Mouse (Mus musculus): Measurements from ENCODE around the gene Mcm5. TPM values are rescaled to one million over a fixed set of nuclear protein-coding genes. Genes with fewer than 3 reads are reported as not detected.

The Mcm5 gene
- polyA plus RNA-seq, 1 experiment from 2014 or later = 364 TPM

GRCm38 (mm10) chr8:75082181-75082805 is 27.1 kb upstream of the Mcm5 start:
- no peak overlapping the region for H3K27ac ChIP-seq
- WGBS = 81% methylated on average over 6 of the region's 6 CpGs
- no peak overlapping the region for H3K4me3 ChIP-seq
- H3K36me3 ChIP-seq = no peaks in the 10 kb centered on the region
- H3K4me1 ChIP-seq = peaks cover 11% of the 10 kb centered on the region
- no peaks in the 10 kb centered on the region for H3K9me3 ChIP-seq (replicated peaks)
- H3K27me3 ChIP-seq (ENCODE audit: low read depth, poor library complexity, severe bottlenecking) = no peaks in the 10 kb centered on the region
- DNase-seq (ENCODE audit: low spot score) = no peak

- H3K9me3 ChIP-seq (replicated peaks) = no peaks in the 10 kb centered on the region
- DNase-seq (ENCODE audit: low spot score) = peak; percentile 93
- H3K36me3 ChIP-seq = no peaks in the 10 kb centered on the region
- no peak overlapping the region; the same call in 1 of the 2 replicates for H3K27ac ChIP-seq
- peaks cover 11% of the 10 kb centered on the region for H3K4me1 ChIP-seq
- H3K4me3 ChIP-seq = peak overlapping the region; percentile 40
- no peaks in the 10 kb centered on the region for H3K27me3 ChIP-seq (ENCODE audit: low read depth, poor library complexity, severe bottlenecking)
- WGBS = 10% methylated on average over 17 of the region's 17 CpGs
These were observed 25.5 kb upstream of the Mcm5 start for GRCm38 (mm10) chr8:75083846-75084245.

- 86% methylated on average over 3 of the region's 3 CpGs for WGBS
- Histone ChIP-seq H3K4me3 (no peak overlapping the region), H3K4me1 (peaks cover 16% of the 10 kb centered on the region), H3K27ac (no peak overlapping the region; the same call in 1 of the 2 replicates), H3K27me3 (ENCODE audit: low read depth, poor library complexity, severe bottlenecking) (no peaks in the 10 kb centered on the region), H3K36me3 (no peaks in the 10 kb centered on the region), H3K9me3 (replicated peaks) (no peaks in the 10 kb centered on the region)
- DNase-seq (ENCODE audit: low spot score) = no peak
These were observed 24.8 kb upstream of the Mcm5 start for GRCm38 (mm10) chr8:75084382-75085064.

- H3K27me3 ChIP-seq (ENCODE audit: low read depth, poor library complexity, severe bottlenecking) = no peaks in the 10 kb centered on the region
- H3K9me3 ChIP-seq (replicated peaks) = no peaks in the 10 kb centered on the region
- H3K36me3 ChIP-seq = no peaks in the 10 kb centered on the region
- no peak overlapping the region for H3K27ac ChIP-seq
- no peak overlapping the region for H3K4me3 ChIP-seq
- 93% methylated on average over 2 of the region's 2 CpGs for WGBS
- H3K4me1 ChIP-seq = peaks cover 17% of the 10 kb centered on the region
- DNase-seq (ENCODE audit: low spot score) = no peak
These were observed 23.4 kb upstream of the Mcm5 start for GRCm38 (mm10) chr8:75086002-75086401.

- peaks cover 17% of the 10 kb centered on the region for H3K4me1 ChIP-seq
- no peak overlapping the region for H3K27ac ChIP-seq
- H3K4me3 ChIP-seq = no peak overlapping the region
- H3K9me3 ChIP-seq (replicated peaks) = no peaks in the 10 kb centered on the region
- no peaks in the 10 kb centered on the region for H3K27me3 ChIP-seq (ENCODE audit: low read depth, poor library complexity, severe bottlenecking)
- no peak for DNase-seq (ENCODE audit: low spot score)
- no peaks in the 10 kb centered on the region for H3K36me3 ChIP-seq
These were observed 22.2 kb upstream of the Mcm5 start for GRCm38 (mm10) chr8:75087127-75087526.

- Histone ChIP-seq H3K36me3 (no peaks in the 10 kb centered on the region), H3K27ac (peak overlapping the region; percentile 66; the same call in 1 of the 2 replicates), H3K4me3 (no peak overlapping the region), H3K4me1 (peaks cover 15% of the 10 kb centered on the region), H3K9me3 (replicated peaks) (no peaks in the 10 kb centered on the region), H3K27me3 (ENCODE audit: low read depth, poor library complexity, severe bottlenecking) (no peaks in the 10 kb centered on the region)
- DNase-seq (ENCODE audit: low spot score) = peak; percentile 53
- 50% methylated on average over 6 of the region's 6 CpGs for WGBS
These were observed 20.1 kb upstream of the Mcm5 start for GRCm38 (mm10) chr8:75088989-75089881.

- no peaks in the 10 kb centered on the region for H3K9me3 ChIP-seq (replicated peaks)
- no peak for DNase-seq (ENCODE audit: low spot score)
These were observed 18.5 kb upstream of the Mcm5 start for GRCm38 (mm10) chr8:75090781-75091365.

GRCm38 (mm10) chr8:75093399-75094156 is 15.8 kb upstream of the Mcm5 start, which contains the start of gene Hmox1:
TSS of gene Hmox1 (plus strand) at chr8:75093621.
- peak; percentile 96 for DNase-seq (ENCODE audit: low spot score)
- Histone ChIP-seq H3K9me3 (replicated peaks) (no peaks in the 10 kb centered on the region), H3K36me3 (peaks cover 23% of the 10 kb centered on the region), H3K4me3 (peak within 1 kb of the TSS; percentile 68), H3K27me3 (ENCODE audit: low read depth, poor library complexity, severe bottlenecking) (no peaks in the 10 kb centered on the region), H3K27ac (peak within 1 kb of the TSS; percentile 86), H3K4me1 (peaks cover 26% of the 10 kb centered on the region)
- WGBS = 2% methylated on average over 36 of the region's 36 CpGs

More at GRCm38 (mm10) chr8:75090781-75091365, 18.5 kb upstream of the Mcm5 start:
- Histone ChIP-seq H3K4me1 (peaks cover 26% of the 10 kb centered on the region), H3K36me3 (no peaks in the 10 kb centered on the region), H3K27ac (no peak overlapping the region), H3K4me3 (no peak overlapping the region), H3K27me3 (ENCODE audit: low read depth, poor library complexity, severe bottlenecking) (no peaks in the 10 kb centered on the region)
- WGBS = 86% methylated on average over 4 of the region's 4 CpGs

- Histone ChIP-seq H3K4me1 (peaks cover 4% of the 10 kb centered on the region; the same call in 1 of the 2 replicates), H3K36me3 (peaks cover 28% of the 10 kb centered on the region), H3K27me3 (ENCODE audit: low read depth, poor library complexity, severe bottlenecking) (no peaks in the 10 kb centered on the region), H3K4me3 (no peak overlapping the region), H3K27ac (no peak overlapping the region), H3K9me3 (replicated peaks) (no peaks in the 10 kb centered on the region)
- 91% methylated on average over 4 of the region's 4 CpGs for WGBS
- DNase-seq (ENCODE audit: low spot score) = no peak
These were observed 6.4 kb upstream of the Mcm5 start for GRCm38 (mm10) chr8:75102956-75103355.

GRCm38 (mm10) chr8:75103376-75103878 is 5.9 kb upstream of the Mcm5 start:
- Histone ChIP-seq H3K27ac (no peak overlapping the region), H3K36me3 (peaks cover 23% of the 10 kb centered on the region), H3K9me3 (replicated peaks) (no peaks in the 10 kb centered on the region), H3K4me1 (peaks cover 4% of the 10 kb centered on the region; the same call in 1 of the 2 replicates), H3K27me3 (ENCODE audit: low read depth, poor library complexity, severe bottlenecking) (no peaks in the 10 kb centered on the region), H3K4me3 (no peak overlapping the region)
- no peak for DNase-seq (ENCODE audit: low spot score)
- 67% methylated on average over 8 of the region's 8 CpGs for WGBS

- Histone ChIP-seq H3K27ac (peak overlapping the region; percentile 97), H3K36me3 (peaks cover 37% of the 10 kb centered on the region), H3K27me3 (ENCODE audit: low read depth, poor library complexity, severe bottlenecking) (no peaks in the 10 kb centered on the region), H3K9me3 (replicated peaks) (no peaks in the 10 kb centered on the region), H3K4me1 (peaks cover 21% of the 10 kb centered on the region), H3K4me3 (peak overlapping the region; percentile 83)
- WGBS = under 1% methylated on average over 9 of the region's 9 CpGs
- DNase-seq (ENCODE audit: low spot score) = peak; percentile 79
These were observed 688 bp upstream of the Mcm5 start for GRCm38 (mm10) chr8:75108527-75109235.
